Mouse (Mus musculus): ENCODE data around the gene Cep295nl. TPM values are rescaled to one million over a fixed set of nuclear protein-coding genes. Genes with fewer than 3 reads are reported as not detected.
"Not testable (repeated sequence)": the region's sequence is repeated elsewhere in the genome, so short reads cannot be mapped to it uniquely, and the experiment has no call there.

The Cep295nl gene
- 0.09 and 0.27 TPM in 2 replicates for polyA plus RNA-seq (2015; fragmentation: Nextera tagmentation; extraction: Ambion mirVana)

DNA sequence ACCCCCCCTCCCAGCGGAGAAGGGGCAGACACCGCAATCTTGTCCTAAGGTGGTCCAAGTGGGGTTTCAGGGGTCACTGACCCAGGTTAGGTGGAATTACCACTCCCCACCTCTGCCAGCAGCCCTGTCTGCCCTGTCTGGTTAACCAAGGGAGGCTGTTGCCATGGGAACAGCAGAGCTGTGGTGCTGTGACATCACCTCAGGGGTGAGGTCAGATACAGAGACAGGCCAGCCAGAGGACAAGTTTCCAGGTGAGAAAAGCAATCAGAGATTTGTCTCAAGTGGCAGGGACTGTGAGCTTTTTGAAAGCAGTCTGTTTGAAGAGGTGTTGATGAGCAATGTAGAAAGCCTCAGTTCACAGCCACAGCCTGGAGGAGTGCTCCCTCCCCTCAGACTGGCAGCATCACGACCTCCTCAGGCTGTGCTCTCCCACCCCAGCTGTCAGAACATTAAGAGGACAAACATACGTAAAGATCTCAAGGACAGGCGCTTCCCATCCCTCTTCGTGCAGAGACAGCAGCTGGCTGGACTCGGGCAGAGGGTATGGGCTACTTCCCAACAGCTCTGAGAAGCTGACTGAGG is at the start of gene Cep295nl:
Gene Cep295nl, minus strand, starts transcription at position 101 of the 582 bp plus-strand sequence.
- H3K9me3 ChIP-seq, result no peaks in the 10 kb centered on the region
- peak; percentile 52 for ATAC-seq (replicated peaks)
- H3K9ac ChIP-seq, result no peak within 1 kb of the TSS
- no peaks in the 10 kb centered on the region for H3K36me3 ChIP-seq (replicated peaks)
- peak within 1 kb of the TSS; percentile 58 for H3K27ac ChIP-seq
- peak within 1 kb of the TSS; percentile 18; the same call in 1 of the 2 replicates for H3K4me2 ChIP-seq
- no peaks in the 10 kb centered on the region for H3K27me3 ChIP-seq (replicated peaks)
- no peak within 1 kb of the TSS for H3K4me3 ChIP-seq
- H3K4me1 ChIP-seq, result peaks cover 27% of the 10 kb centered on the region
- 30% methylated on average over 7 of the region's 7 CpGs for WGBS

DNA sequence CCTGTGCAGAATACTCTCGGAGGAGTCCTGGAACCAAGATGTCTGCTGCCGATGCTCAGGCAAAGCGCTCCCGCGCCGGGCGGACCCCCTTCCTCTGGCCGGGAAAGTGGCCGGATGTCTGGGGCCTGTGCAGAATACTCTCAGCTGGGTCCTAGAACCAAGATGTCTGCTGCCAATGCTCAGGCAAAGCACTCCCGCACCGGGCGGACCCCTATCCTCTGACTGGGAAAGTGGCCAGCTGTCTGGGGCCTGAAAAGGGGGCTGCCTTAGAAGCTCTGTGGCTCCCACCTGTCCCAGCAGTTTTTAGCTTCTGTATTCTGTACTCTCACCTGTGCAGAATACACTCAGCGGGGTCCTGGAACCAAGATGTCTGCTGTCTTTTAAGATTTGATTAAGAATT is 45.5 kb upstream of the Cep295nl start:
- not testable (repeated sequence) for ATAC-seq (replicated peaks); H3K4me3 ChIP-seq; H3K4me1 ChIP-seq; H3K27me3 ChIP-seq (replicated peaks); H3K9ac ChIP-seq; H3K4me2 ChIP-seq; H3K36me3 ChIP-seq (replicated peaks); H3K27ac ChIP-seq; H3K9me3 ChIP-seq
- WGBS, result 91% methylated on average over 13 of the region's 13 CpGs

DNA sequence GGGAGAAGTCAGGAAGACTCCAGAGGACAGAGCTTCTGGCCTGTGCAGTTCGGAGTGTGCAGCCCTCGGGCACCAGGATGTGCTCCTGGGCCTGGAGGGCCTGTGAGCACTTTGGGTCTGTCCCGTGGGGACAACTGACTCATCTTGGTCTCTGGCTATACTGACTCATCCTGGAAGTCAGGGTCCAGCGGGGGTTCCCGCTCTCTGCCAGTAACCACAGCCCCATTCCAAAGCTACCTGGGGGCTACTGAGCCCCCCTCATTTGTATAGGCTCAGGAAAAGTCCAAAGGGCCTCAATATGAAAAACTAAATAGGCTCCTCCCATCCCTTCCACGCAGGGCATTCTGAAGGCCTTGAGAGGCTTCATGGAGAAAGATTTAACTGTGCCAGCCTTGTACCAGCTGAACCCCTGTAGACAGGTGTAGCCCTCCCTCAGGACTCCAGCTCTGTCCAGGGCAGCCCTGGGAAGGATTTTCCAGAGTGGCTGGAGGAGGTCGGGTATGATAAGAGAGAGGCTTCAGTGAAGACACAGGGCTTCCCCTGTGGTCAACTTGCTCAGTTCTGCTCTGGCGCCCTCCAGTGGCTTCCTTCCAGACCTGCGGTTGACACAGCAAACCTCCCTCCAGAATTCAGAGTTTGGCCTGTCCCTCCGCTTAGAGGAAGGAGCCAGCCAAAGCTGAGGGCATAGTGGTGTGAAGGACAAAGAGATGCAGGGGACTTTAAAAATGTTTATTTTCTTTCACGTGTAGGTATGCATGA is 37.1 kb upstream of the Cep295nl start:
- Histone ChIP-seq H3K27ac (no peak overlapping the region), H3K36me3 (replicated peaks) (no peaks in the 10 kb centered on the region), H3K4me2 (no peak overlapping the region), H3K4me1 (peaks cover 6% of the 10 kb centered on the region), H3K9ac (no peak overlapping the region), H3K9me3 (no peaks in the 10 kb centered on the region), H3K4me3 (no peak overlapping the region), H3K27me3 (replicated peaks) (no peaks in the 10 kb centered on the region)
- ATAC-seq (replicated peaks), result no peak; the same call in 1 of the 2 replicates
- WGBS, result 51% methylated on average over 11 of the region's 11 CpGs

DNA sequence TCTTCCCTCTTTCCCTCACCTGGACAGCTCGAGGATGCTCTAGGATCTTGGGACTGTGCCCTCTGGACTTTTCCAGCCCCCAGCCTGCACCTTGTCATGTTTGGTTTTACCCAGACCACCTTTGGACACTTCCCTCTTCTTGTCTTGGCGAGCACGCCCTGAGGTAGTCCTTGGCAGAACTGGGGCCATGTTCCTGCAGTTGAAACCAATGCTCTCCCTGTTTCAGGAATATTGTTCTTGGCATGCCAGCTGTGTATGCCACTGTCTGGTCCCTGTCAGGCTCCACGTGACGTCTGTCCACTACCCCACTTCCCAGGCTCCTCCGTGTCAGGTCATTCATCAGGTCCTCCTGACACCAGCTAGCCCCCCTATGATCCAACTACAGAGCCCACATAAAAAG is 36.4 kb upstream of the Cep295nl start:
- Histone ChIP-seq H3K9ac (no peak overlapping the region), H3K4me2 (no peak overlapping the region), H3K27ac (no peak overlapping the region), H3K27me3 (replicated peaks) (no peaks in the 10 kb centered on the region), H3K4me1 (peaks cover 6% of the 10 kb centered on the region), H3K9me3 (no peaks in the 10 kb centered on the region), H3K4me3 (no peak overlapping the region), H3K36me3 (replicated peaks) (no peaks in the 10 kb centered on the region)
- 88% methylated on average over 6 of the region's 6 CpGs for WGBS
- ATAC-seq (replicated peaks), result no peak

DNA sequence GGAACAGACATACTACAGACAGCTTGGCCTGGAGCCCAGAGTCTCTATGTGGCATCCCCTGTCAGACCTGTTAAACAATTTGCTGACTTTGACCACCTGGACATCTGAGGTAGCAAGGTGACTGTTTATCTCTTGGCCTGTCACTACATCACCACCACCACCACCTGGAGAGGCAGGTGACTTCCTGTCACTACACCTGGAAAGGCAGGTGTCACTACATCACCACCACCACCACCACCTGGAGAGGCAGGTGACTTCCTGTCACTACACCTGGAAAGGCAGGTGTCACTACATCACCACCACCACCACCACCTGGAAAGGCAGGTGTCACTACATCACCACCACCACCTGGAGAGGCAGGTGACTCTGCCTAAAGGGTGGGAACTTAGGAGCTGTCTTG is 34.0 kb upstream of the Cep295nl start:
- H3K9ac ChIP-seq; ATAC-seq (replicated peaks); H3K27ac ChIP-seq; H3K36me3 ChIP-seq (replicated peaks); H3K9me3 ChIP-seq; H3K4me1 ChIP-seq; H3K4me3 ChIP-seq; H3K27me3 ChIP-seq (replicated peaks); H3K4me2 ChIP-seq: not testable (repeated sequence)

DNA sequence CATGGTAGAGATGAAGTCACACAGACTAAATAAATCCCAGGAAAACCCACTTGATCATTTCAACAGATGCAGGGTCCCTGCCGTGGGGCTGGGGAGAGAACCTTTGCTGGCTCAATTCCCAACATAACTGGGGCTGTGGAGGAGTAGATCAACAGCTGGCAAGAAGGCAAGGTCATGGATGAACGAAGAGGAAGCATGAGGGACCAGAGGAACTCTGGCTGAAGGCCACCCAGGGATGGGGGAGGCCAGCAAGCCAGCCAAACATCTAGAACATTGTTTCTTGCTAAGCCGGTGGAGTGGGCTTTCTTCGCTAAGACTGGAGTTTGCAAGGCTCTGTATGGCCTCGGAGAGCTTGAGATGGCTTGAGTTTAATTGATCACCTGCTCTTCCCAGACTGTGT is 33.6 kb upstream of the Cep295nl start:
- Histone ChIP-seq H3K4me1 (peaks cover 6% of the 10 kb centered on the region), H3K9ac (no peak overlapping the region), H3K4me2 (no peak overlapping the region), H3K27ac (no peak overlapping the region), H3K9me3 (no peaks in the 10 kb centered on the region), H3K4me3 (no peak overlapping the region), H3K36me3 (replicated peaks) (no peaks in the 10 kb centered on the region), H3K27me3 (replicated peaks) (no peaks in the 10 kb centered on the region)
- ATAC-seq (replicated peaks), result no peak
- WGBS, result 86% methylated on average over 5 of the region's 5 CpGs

DNA sequence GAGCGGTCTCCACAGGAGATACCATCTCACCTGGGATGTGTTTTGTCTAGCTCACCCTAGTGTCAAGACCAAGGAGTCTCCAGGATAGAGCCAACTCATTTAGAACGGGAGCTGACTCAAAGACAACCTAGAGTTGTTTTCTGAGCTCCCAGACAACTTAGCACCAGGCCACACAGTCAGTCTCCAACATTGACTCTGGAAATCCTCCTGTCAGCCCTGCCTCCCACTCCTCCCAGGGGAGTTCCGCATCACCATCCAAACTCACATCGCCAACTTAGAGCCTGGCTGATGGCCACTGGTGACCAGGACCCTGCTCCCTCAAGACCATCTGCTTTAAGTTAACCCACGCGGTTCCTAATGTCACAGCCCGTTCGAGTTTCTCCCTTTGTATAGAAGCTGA is 33.2 kb upstream of the Cep295nl start:
- Histone ChIP-seq H3K4me3 (no peak overlapping the region), H3K4me1 (peaks cover 6% of the 10 kb centered on the region), H3K27ac (no peak overlapping the region), H3K4me2 (no peak overlapping the region), H3K27me3 (replicated peaks) (no peaks in the 10 kb centered on the region), H3K9me3 (no peaks in the 10 kb centered on the region), H3K36me3 (replicated peaks) (no peaks in the 10 kb centered on the region), H3K9ac (no peak overlapping the region)
- WGBS, result 83% methylated on average over 8 of the region's 8 CpGs
- ATAC-seq (replicated peaks), result no peak

DNA sequence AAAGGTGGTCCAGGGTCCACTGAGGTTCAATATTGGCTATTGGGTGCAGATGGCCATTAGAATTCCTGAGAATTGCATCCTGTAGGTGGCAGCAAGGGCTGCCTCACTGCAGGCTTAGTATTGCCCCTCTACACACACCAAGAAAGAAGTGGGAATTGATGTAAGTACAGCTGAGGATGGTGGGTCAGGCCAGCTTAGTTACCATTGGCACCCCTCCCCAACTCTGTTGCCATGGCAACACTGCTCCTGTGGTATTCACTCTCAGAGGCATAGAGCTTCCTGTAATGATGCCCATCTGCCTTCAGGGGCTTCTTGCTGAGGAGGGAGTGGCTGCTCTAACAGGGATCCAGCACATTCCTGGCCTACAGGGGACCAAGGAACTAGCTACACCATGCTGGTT is 32.7 kb upstream of the Cep295nl start:
- ATAC-seq (replicated peaks), result no peak
- H3K4me1 ChIP-seq, result peaks cover 6% of the 10 kb centered on the region
- H3K27ac ChIP-seq, result no peak overlapping the region
- H3K36me3 ChIP-seq (replicated peaks), result no peaks in the 10 kb centered on the region
- H3K4me2 ChIP-seq, result no peak overlapping the region
- H3K4me3 ChIP-seq, result no peak overlapping the region
- H3K9me3 ChIP-seq, result no peaks in the 10 kb centered on the region
- H3K27me3 ChIP-seq (replicated peaks), result no peaks in the 10 kb centered on the region
- no peak overlapping the region for H3K9ac ChIP-seq

DNA sequence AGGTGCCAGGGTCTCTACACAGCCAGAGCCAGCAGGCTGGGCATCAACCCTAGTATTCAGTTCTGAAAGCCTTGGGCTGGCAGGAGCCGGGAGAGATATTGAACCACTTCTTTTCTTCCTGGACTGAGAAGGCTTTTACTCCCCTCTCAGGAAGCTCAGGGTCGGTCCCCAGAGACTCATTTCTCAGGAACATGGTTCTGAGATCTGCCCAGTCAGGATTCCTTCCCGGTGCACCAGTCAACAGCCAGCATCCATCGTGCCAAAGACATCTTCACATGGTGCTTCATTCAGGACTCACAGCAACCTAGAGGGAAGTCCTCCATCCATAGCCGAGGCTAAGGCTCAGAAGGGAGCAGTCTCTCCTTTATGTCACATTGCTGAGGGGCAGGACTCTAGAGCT is 32.2 kb upstream of the Cep295nl start:
- WGBS, result 69% methylated on average over 5 of the region's 5 CpGs
- Histone ChIP-seq H3K4me2 (no peak overlapping the region), H3K27me3 (replicated peaks) (no peaks in the 10 kb centered on the region), H3K9ac (no peak overlapping the region), H3K27ac (no peak overlapping the region), H3K36me3 (replicated peaks) (no peaks in the 10 kb centered on the region), H3K9me3 (no peaks in the 10 kb centered on the region), H3K4me1 (peaks cover 6% of the 10 kb centered on the region), H3K4me3 (no peak overlapping the region)
- no peak for ATAC-seq (replicated peaks)

DNA sequence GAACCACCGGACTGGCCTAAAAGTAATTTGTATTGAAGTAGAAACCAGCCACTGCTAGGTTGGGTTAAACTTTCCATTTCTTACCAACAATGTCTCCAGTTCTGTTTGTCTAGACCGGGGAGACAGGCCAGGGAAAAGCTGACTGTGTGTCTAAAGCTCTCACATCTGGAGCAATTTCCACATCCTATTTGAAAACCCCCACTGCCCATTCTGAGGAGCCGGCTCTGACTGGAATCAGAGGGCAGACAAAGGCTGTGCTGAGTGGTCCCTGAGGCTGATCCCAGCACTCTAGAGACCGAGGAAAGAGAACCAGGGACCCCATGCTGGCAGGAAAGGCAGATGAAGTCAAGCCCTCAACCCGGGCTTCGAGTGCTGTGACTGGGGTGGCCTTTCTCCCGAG is 30.3 kb upstream of the Cep295nl start:
- no peaks in the 10 kb centered on the region for H3K36me3 ChIP-seq (replicated peaks)
- H3K9ac ChIP-seq, result no peak overlapping the region
- no peaks in the 10 kb centered on the region for H3K9me3 ChIP-seq
- peaks cover 6% of the 10 kb centered on the region for H3K4me1 ChIP-seq
- ATAC-seq (replicated peaks), result no peak
- no peak overlapping the region for H3K4me3 ChIP-seq
- WGBS, result 49% methylated on average over 7 of the region's 7 CpGs
- H3K4me2 ChIP-seq, result no peak overlapping the region
- H3K27me3 ChIP-seq (replicated peaks), result no peaks in the 10 kb centered on the region
- H3K27ac ChIP-seq, result no peak overlapping the region

DNA sequence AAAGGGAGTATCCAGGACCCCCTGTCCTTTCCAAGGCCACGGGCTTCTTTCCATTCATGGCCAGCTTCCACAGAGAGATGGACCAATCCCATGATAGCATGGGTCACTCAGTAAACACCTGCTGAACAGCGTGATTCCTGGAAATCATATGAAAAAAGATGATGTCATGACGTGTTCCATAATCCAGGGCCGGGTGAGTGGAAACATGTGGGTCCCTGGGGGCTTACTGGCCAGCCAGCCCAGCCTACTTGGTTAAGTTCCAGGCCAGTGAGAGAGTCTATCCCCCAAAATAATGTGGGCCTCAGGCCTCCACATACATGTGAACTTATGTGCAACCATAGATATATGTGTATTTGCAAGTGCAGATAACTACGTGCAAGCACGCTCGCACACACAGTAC is 29.6 kb upstream of the Cep295nl start:
- no peak overlapping the region for H3K27ac ChIP-seq
- peaks cover 6% of the 10 kb centered on the region for H3K4me1 ChIP-seq
- H3K9ac ChIP-seq, result no peak overlapping the region
- no peak for ATAC-seq (replicated peaks)
- 83% methylated on average over 7 of the region's 7 CpGs for WGBS
- H3K4me3 ChIP-seq, result no peak overlapping the region
- H3K27me3 ChIP-seq (replicated peaks), result no peaks in the 10 kb centered on the region
- no peaks in the 10 kb centered on the region for H3K9me3 ChIP-seq
- H3K36me3 ChIP-seq (replicated peaks), result no peaks in the 10 kb centered on the region
- H3K4me2 ChIP-seq, result no peak overlapping the region

DNA sequence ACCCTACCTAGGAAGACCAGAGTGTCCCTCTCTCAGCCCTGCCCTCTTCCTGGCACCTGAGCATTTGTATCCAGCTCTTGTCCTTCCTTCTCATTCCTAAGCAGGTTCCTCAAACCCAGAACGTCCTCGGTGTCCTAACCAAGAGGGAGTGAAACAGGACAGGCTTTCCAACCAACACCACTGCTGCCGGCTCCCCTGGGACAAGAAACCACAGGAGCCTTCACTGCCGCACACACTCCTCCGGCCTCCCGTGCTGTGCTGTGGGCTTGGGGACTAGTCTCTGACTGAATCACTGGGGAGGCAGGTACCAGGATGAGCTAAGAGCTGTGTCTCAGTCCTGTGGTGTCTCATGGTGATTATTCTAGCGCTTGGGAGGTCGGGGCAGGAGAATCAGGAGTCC is 27.4 kb upstream of the Cep295nl start:
- no peak for ATAC-seq (replicated peaks)
- H3K9ac ChIP-seq, result no peak overlapping the region
- no peak overlapping the region for H3K4me3 ChIP-seq

DNA sequence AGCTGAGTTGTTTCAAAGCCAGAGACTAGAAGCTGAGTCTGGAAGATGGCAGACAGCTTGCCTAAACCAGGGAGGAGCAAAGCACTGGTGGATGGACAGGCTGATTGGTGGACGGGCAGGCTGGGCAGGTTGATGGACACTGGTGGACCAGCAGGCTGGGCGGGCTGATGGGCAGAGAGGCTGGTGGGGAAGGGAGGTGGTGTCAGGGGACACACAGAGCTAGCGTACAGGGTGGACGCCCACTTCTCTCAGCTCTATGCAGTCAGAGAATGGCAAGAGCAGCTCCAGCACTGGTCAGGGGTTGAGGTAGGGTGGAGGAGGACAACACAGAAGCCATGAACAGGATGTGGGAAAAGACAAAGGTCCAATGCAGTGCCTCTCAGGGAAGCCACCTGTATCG is 27.0 kb upstream of the Cep295nl start:
- Histone ChIP-seq H3K27ac (no peak overlapping the region), H3K36me3 (replicated peaks) (no peaks in the 10 kb centered on the region), H3K4me3 (no peak overlapping the region), H3K4me2 (no peak overlapping the region), H3K4me1 (no peaks in the 10 kb centered on the region), H3K9ac (no peak overlapping the region), H3K9me3 (no peaks in the 10 kb centered on the region), H3K27me3 (replicated peaks) (no peaks in the 10 kb centered on the region)
- ATAC-seq (replicated peaks), result no peak
- 85% methylated on average over 5 of the region's 5 CpGs for WGBS

More for the DNA sequence above, 27.4 kb upstream of the Cep295nl start:
- H3K36me3 ChIP-seq (replicated peaks), result no peaks in the 10 kb centered on the region
- H3K4me2 ChIP-seq, result no peak overlapping the region
- 80% methylated on average over 8 of the region's 8 CpGs for WGBS
- no peaks in the 10 kb centered on the region for H3K9me3 ChIP-seq
- no peaks in the 10 kb centered on the region for H3K4me1 ChIP-seq
- H3K27me3 ChIP-seq (replicated peaks), result no peaks in the 10 kb centered on the region
- no peak overlapping the region for H3K27ac ChIP-seq

All from midbrain, embryonic 15.5 days (tissue).